Mouse (Mus musculus): Measurements from ENCODE around the gene H2-M10.2. TPM values are rescaled to one million over a fixed set of nuclear protein-coding genes. Genes with fewer than 3 reads are reported as not detected.

The H2-M10.2 gene
- polyA plus RNA-seq, 1 experiment from 2014 or later: not detected

GRCm38 (mm10) chr17:36274776-36275175 is 11.5 kb downstream of the H2-M10.2 start:
- no peak for DNase-seq (ENCODE audit: low spot score)
- no peak overlapping the region for H3K4me2 ChIP-seq (ENCODE audit: low read depth)
- no peak overlapping the region for H3K27ac ChIP-seq (ENCODE audit: low read depth, low read length)
- no peak overlapping the region for H3K9ac ChIP-seq (ENCODE audit: low read length)
- H3K4me1 ChIP-seq (ENCODE audit: control insufficient read depth, insufficient read depth, low read length): peaks cover 14% of the 10 kb centered on the region
- WGBS: 94% methylated on average over 4 of the region's 4 CpGs
- no peak for ATAC-seq (ENCODE audit: insufficient read depth, low FRiP score, low TSS enrichment)
- H3K27me3 ChIP-seq (ENCODE audit: control insufficient read depth, insufficient read depth, low read length): no peaks in the 10 kb centered on the region
- H3K9me3 ChIP-seq (ENCODE audit: control insufficient read depth, low read length): no peaks in the 10 kb centered on the region
- peaks cover 2% of the 10 kb centered on the region for H3K36me3 ChIP-seq (ENCODE audit: control insufficient read depth, insufficient read depth, low read length)
- H3K4me3 ChIP-seq (ENCODE audit: low read depth, low read length): no peak overlapping the region

DNA sequence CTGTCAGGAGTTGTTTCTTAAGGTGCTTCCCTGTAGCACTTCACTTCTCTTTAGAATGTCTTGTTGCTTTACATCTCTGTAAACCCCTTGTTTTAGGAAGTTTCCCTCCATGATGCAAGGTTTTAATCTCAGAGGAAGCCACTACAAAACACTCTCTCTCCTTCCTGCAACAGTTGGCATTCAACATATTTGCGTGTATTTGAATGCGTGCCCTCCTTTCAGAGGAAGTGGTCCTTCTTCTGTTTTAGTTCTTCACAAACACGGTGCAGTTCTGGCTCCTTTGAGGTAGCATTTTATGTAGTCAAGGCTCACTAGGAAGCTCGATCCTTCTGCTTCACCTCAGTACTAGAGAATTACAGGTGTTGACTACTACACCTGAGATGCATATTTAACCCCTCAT is 12.5 kb downstream of the H2-M10.2 start:
- Histone ChIP-seq H3K9me3 (ENCODE audit: control insufficient read depth, low read length) (no peaks in the 10 kb centered on the region), H3K36me3 (ENCODE audit: control insufficient read depth, insufficient read depth, low read length) (peaks cover 2% of the 10 kb centered on the region), H3K4me1 (ENCODE audit: control insufficient read depth, insufficient read depth, low read length) (peaks cover 16% of the 10 kb centered on the region), H3K27me3 (ENCODE audit: control insufficient read depth, insufficient read depth, low read length) (no peaks in the 10 kb centered on the region), H3K9ac (ENCODE audit: low read length) (no peak overlapping the region), H3K27ac (ENCODE audit: low read depth, low read length) (no peak overlapping the region), H3K4me2 (ENCODE audit: low read depth) (no peak overlapping the region), H3K4me3 (ENCODE audit: low read depth, low read length) (no peak overlapping the region)
- ATAC-seq (ENCODE audit: insufficient read depth, low FRiP score, low TSS enrichment): no peak
- WGBS: 92% methylated on average over 4 of the region's 4 CpGs
- DNase-seq (ENCODE audit: low spot score): no peak

GRCm38 (mm10) chr17:36272643-36273366 is 13.5 kb downstream of the H2-M10.2 start:
- Histone ChIP-seq H3K9ac (ENCODE audit: low read length) (peak overlapping the region; percentile 97; the same call in 1 of the 2 replicates), H3K27ac (ENCODE audit: low read depth, low read length) (no peak overlapping the region), H3K36me3 (ENCODE audit: control insufficient read depth, insufficient read depth, low read length) (peaks cover 2% of the 10 kb centered on the region), H3K27me3 (ENCODE audit: control insufficient read depth, insufficient read depth, low read length) (no peaks in the 10 kb centered on the region), H3K4me3 (ENCODE audit: low read depth, low read length) (peak overlapping the region; percentile 93), H3K9me3 (ENCODE audit: control insufficient read depth, low read length) (no peaks in the 10 kb centered on the region), H3K4me1 (ENCODE audit: control insufficient read depth, insufficient read depth, low read length) (peaks cover 16% of the 10 kb centered on the region), H3K4me2 (ENCODE audit: low read depth) (peak overlapping the region; percentile 85)
- no peak for ATAC-seq (ENCODE audit: insufficient read depth, low FRiP score, low TSS enrichment)
- 90% methylated on average over 9 of the region's 9 CpGs for WGBS
- no peak for DNase-seq (ENCODE audit: low spot score)

DNA sequence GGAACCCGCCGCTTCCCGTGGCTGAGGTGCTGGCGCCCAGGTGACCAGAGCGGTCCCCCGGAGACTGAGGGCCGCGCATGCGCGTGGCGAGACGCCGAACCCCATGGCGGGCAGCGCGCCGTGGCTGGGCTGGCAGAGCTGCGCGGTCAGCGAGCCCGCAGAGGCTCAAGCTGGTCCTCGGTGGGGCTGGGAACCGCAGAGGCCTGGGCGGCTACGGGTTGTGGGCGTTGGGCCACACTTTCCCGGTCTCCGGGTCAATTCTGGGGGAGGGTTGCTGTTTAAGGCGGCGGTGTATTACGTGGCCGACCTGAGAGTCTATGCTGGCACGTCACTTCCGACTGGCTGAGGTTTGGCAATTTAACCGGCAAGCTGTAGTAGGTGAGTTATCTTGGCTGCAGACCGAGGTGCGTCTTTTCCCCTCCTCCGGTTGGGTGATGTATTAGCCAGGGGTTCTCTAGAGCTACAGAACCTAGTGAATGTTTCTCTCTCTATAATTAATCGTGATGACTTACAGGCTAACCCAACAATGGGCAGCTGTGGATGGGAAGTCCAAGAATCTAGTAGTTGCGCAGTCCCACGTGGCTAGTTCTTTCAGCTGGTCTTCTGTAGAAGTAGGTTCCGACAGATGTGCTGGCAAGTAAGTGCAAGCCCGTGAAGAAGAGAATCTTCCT is 14.6 kb downstream of the H2-M10.2 start, which contains the start of gene Trim39:
Gene Trim39, minus strand, starts transcription at position 662 of the 671 bp plus-strand sequence.
- no peak for DNase-seq (ENCODE audit: low spot score)
- ATAC-seq (ENCODE audit: insufficient read depth, low FRiP score, low TSS enrichment): peak; percentile 79
- peak within 1 kb of the TSS; percentile 93 for H3K4me3 ChIP-seq (ENCODE audit: low read depth, low read length)
- H3K9me3 ChIP-seq (ENCODE audit: control insufficient read depth, low read length): no peaks in the 10 kb centered on the region
- H3K27ac ChIP-seq (ENCODE audit: low read depth, low read length): peak within 1 kb of the TSS; percentile 79
- H3K9ac ChIP-seq (ENCODE audit: low read length): peak within 1 kb of the TSS; percentile 97
- no peaks in the 10 kb centered on the region for H3K27me3 ChIP-seq (ENCODE audit: control insufficient read depth, insufficient read depth, low read length)
- 1% methylated on average over 43 of the region's 43 CpGs for WGBS
- H3K36me3 ChIP-seq (ENCODE audit: control insufficient read depth, insufficient read depth, low read length): peaks cover 9% of the 10 kb centered on the region
- H3K4me2 ChIP-seq (ENCODE audit: low read depth): peak within 1 kb of the TSS; percentile 85
- H3K4me1 ChIP-seq (ENCODE audit: control insufficient read depth, insufficient read depth, low read length): peaks cover 16% of the 10 kb centered on the region

DNA sequence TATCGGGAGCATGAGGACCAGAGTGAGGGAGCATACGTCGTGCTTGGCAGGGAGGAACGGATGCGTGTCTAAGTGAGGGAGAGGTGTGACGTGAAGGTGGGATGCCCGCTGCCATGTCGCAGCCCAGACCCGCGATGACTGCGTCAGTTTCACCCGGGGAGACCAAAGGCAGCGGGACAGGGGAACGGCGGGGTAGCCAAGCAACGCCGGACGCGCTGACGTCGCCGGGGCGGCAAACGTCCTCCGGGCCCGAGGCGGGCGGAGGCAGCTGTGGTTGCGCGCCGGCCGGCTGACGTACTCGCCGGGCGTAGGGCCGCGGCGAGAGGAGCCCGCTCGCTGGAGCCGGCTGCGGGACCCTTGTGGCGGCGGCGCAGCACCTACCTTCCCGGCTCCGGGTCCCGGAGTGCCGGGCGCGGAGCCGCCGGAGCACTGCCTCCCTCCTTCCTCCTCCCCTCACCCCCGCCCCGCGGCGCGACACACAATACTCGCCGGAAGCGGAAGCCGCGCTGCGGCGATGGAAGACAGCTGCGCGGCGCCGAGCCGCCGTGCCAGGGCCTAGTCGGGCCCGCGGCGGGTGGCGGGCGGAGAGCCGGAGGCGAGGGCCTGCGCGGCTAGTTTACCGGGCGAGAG is 15.2 kb downstream of the H2-M10.2 start:
- H3K27ac ChIP-seq (ENCODE audit: low read depth, low read length): peak overlapping the region; percentile 79
- WGBS: under 1% methylated on average over 50 of the region's 84 CpGs
- peaks cover 16% of the 10 kb centered on the region for H3K4me1 ChIP-seq (ENCODE audit: control insufficient read depth, insufficient read depth, low read length)
- H3K9me3 ChIP-seq (ENCODE audit: control insufficient read depth, low read length): no peaks in the 10 kb centered on the region
- peak overlapping the region; percentile 85 for H3K4me2 ChIP-seq (ENCODE audit: low read depth)
- H3K9ac ChIP-seq (ENCODE audit: low read length): peak overlapping the region; percentile 97
- H3K4me3 ChIP-seq (ENCODE audit: low read depth, low read length): peak overlapping the region; percentile 93
- DNase-seq (ENCODE audit: low spot score): peak; percentile 92
- H3K36me3 ChIP-seq (ENCODE audit: control insufficient read depth, insufficient read depth, low read length): peaks cover 10% of the 10 kb centered on the region
- H3K27me3 ChIP-seq (ENCODE audit: control insufficient read depth, insufficient read depth, low read length): no peaks in the 10 kb centered on the region
- ATAC-seq (ENCODE audit: insufficient read depth, low FRiP score, low TSS enrichment): peak; percentile 94

DNA sequence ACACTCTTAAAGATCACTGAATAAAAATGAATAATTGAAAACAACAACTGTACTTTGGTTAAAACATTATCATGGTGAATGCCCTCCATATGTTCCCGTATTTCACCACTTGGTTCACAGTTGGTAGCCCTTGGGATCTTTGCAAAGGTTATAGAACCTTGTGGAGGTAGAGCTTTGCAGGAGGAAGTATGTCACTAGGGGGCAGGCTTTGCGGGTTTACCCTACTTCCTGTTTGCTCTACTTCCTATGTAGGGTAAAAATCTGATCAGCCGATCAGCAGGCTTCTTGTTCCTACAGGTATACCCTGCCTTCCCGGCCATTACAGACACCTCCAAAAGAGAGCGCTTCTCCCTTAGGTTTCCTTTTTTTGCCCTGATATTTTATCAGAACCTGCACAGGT is 20.5 kb downstream of the H2-M10.2 start:
- 82% methylated on average over 5 of the region's 5 CpGs for WGBS
- ATAC-seq (ENCODE audit: insufficient read depth, low FRiP score, low TSS enrichment): no peak
- DNase-seq (ENCODE audit: low spot score): no peak
- Histone ChIP-seq H3K4me1 (ENCODE audit: control insufficient read depth, insufficient read depth, low read length) (0 out of 2 replicates have a peak, but pooled peaks cover 9% of the 10 kb centered on the region), H3K36me3 (ENCODE audit: control insufficient read depth, insufficient read depth, low read length) (peaks cover 17% of the 10 kb centered on the region), H3K27me3 (ENCODE audit: control insufficient read depth, insufficient read depth, low read length) (no peaks in the 10 kb centered on the region), H3K4me2 (ENCODE audit: low read depth) (no peak overlapping the region), H3K9me3 (ENCODE audit: control insufficient read depth, low read length) (no peaks in the 10 kb centered on the region), H3K27ac (ENCODE audit: low read depth, low read length) (no peak overlapping the region), H3K4me3 (ENCODE audit: low read depth, low read length) (no peak overlapping the region), H3K9ac (ENCODE audit: low read length) (no peak overlapping the region)

DNA sequence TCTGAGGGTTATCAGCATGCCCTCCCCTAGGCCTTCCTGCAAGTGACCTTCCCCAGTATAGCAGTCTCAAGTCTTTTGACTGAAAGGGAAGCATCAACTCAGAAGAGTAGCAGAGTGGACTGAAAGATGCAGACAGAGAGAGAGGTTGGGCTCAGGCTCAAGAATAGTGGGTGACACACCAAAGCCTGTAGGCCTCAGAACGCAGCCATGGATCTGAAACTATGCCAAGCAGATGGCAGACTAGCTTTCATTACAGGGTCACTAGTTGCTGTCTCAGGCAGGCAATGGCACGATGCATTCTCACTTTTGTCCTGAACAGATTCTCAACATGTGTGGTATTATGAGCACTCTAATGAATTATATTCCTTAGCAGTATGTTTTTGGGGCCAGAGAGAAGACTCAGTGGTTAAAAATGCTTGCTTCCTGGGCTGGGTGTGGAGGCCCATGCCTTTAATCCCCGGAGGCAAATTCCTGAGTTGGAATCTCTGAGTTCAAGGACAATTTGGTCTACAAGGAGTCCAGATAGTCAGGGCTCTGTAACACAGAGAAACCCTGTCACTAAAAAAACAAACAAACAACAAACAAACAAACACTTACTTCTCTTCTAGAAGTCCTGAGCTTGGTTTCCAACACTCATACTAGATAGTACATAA is 21.9 kb downstream of the H2-M10.2 start:
- Histone ChIP-seq H3K4me2 (ENCODE audit: low read depth) (no peak overlapping the region), H3K9me3 (ENCODE audit: control insufficient read depth, low read length) (no peaks in the 10 kb centered on the region), H3K27ac (ENCODE audit: low read depth, low read length) (no peak overlapping the region), H3K36me3 (ENCODE audit: control insufficient read depth, insufficient read depth, low read length) (peaks cover 19% of the 10 kb centered on the region), H3K4me1 (ENCODE audit: control insufficient read depth, insufficient read depth, low read length) (no peaks in the 10 kb centered on the region), H3K9ac (ENCODE audit: low read length) (no peak overlapping the region), H3K27me3 (ENCODE audit: control insufficient read depth, insufficient read depth, low read length) (no peaks in the 10 kb centered on the region), H3K4me3 (ENCODE audit: low read depth, low read length) (no peak overlapping the region)
- no peak for DNase-seq (ENCODE audit: low spot score)
- WGBS: 91% methylated on average over 3 of the region's 3 CpGs
- no peak for ATAC-seq (ENCODE audit: insufficient read depth, low FRiP score, low TSS enrichment)

GRCm38 (mm10) chr17:36261511-36262166 is 24.7 kb downstream of the H2-M10.2 start:
- ATAC-seq (ENCODE audit: insufficient read depth, low FRiP score, low TSS enrichment) (no peak), DNase-seq (ENCODE audit: low spot score) (no peak)
- no peaks in the 10 kb centered on the region for H3K9me3 ChIP-seq (ENCODE audit: control insufficient read depth, low read length)
- no peak overlapping the region for H3K4me2 ChIP-seq (ENCODE audit: low read depth)
- no peak overlapping the region for H3K9ac ChIP-seq (ENCODE audit: low read length)
- 0 out of 2 replicates have a peak, but pooled peaks cover 2% of the 10 kb centered on the region for H3K4me1 ChIP-seq (ENCODE audit: control insufficient read depth, insufficient read depth, low read length)
- 89% methylated on average over 9 of the region's 9 CpGs for WGBS
- H3K27me3 ChIP-seq (ENCODE audit: control insufficient read depth, insufficient read depth, low read length): no peaks in the 10 kb centered on the region
- H3K4me3 ChIP-seq (ENCODE audit: low read depth, low read length): no peak overlapping the region
- H3K36me3 ChIP-seq (ENCODE audit: control insufficient read depth, insufficient read depth, low read length): peaks cover 13% of the 10 kb centered on the region
- no peak overlapping the region for H3K27ac ChIP-seq (ENCODE audit: low read depth, low read length)
